Mouse (Mus musculus) A20 (cell line): ENCODE data around the gene Slc41a2.
"Not testable (repeated sequence)": the region's sequence is repeated elsewhere in the genome, so short reads cannot be mapped to it uniquely, and the experiment has no call there.

Source experiments
- DNase-seq: peaks from one replicate; pipeline ENCODE4 v3.0.0-alpha.2; 2011; ENCODE audit warnings: low read depth, low spot score

Slc41a2 gene

GRCm38 (mm10) chr10:83353680-83354332, 16.1 kb upstream of the Slc41a2 start:
- DNase-seq, result no peak

GRCm38 (mm10) chr10:83351779-83352178, 14.1 kb upstream of the Slc41a2 start:
- DNase-seq, result not testable (repeated sequence)

- DNase-seq, result peak; percentile 60
Measured at GRCm38 (mm10) chr10:83350689-83351088, 13.0 kb upstream of the Slc41a2 start.

GRCm38 (mm10) chr10:83347494-83347893, 9.8 kb upstream of the Slc41a2 start:
- DNase-seq, result no peak

DNA sequence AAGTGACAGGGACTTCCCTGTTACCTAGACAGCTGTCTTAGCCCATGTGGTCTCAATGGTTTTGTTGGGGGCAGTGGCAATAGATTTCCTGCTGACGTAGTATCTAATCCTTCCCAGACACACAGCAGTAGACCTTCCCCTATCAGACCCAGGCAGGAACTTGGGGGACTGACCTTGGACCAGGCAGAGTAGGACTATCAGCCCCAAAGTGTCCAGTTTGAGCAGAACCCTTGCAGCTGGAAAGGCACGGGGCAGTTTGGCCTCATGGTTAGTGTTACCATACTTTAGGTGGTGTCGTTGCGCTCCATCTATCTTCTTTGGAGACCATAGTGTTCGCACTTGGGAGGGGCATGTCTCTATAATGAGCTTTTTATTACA, 8.7 kb upstream of the Slc41a2 start:
- no peak for DNase-seq

GRCm38 (mm10) chr10:83345693-83346358, 8.1 kb upstream of the Slc41a2 start:
- DNase-seq, result no peak

GRCm38 (mm10) chr10:83343828-83344685, 6.4 kb upstream of the Slc41a2 start:
- no peak for DNase-seq

GRCm38 (mm10) chr10:83343171-83343570, 5.5 kb upstream of the Slc41a2 start:
- peak; percentile 52 for DNase-seq

DNA sequence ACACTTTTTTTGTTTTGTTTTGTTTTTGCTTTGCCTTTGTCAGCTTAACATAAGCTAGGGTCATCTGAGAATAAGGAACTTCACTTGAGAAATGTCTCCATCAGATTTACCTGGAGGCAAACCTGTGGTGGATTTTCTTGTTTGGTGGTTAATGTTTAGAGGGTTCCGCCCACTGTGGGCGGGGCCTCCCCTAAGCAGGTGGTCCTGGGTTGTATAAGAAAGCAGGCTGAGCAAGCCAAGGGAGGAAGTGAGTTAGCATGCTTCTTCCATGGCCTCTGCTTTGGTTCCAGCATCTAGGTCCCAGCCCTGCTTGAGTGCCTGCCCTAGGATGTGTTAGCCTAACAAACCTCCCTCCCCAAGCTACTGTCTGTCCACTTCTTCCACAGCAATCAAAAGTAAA, 3.5 kb upstream of the Slc41a2 start:
- peak; percentile 74 for DNase-seq

DNA sequence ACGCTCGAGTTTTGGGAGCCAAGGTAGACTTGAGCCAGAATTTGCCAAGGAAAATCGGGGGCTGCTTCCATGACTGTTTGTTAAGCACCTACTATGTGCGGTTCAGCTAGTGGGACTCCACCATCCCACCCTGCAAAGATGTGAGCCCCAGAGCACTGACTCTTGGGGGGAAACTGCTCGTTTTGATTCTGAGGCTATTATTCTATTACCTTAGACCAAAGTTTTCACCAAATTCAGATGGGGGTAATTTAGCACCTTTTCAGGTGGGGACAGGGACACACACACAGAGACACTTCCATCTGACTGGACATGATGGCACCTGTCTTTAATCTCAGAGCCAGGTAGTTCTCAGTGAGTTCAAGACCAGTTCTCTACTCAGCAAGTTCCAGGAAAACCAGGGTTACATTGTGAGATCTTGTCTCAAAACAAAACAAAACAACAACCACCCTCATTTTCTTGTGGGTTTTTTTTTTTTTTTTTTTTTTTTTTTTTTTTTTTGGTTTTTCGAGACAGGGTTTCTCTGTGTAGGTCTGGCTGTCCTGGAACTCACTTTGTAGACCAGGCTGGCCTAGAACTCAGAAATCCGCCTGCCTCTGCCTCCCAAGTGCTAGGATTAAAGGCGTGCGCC, 403 bp upstream of the Slc41a2 start:
- DNase-seq, result no peak

DNA sequence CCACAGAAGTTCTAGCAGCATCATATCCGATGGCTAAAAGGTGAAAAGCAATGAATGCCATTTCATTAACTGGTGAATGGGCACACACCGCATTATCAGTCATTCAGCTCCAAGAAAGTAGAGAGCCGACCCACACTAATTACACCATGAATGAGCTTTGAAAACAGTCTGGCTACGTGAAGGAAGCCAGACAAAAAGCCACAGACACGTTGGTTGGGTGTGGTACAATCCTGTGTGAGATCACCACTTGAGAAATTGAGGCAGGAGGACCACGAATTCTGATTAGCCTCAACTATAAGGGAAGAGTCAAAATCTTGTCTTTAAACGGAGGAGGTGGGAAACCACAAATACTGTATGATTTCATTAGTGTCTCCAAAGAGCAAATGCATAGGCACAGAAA, 1.3 kb downstream of the Slc41a2 start:
- peak; percentile 76 for DNase-seq

DNA sequence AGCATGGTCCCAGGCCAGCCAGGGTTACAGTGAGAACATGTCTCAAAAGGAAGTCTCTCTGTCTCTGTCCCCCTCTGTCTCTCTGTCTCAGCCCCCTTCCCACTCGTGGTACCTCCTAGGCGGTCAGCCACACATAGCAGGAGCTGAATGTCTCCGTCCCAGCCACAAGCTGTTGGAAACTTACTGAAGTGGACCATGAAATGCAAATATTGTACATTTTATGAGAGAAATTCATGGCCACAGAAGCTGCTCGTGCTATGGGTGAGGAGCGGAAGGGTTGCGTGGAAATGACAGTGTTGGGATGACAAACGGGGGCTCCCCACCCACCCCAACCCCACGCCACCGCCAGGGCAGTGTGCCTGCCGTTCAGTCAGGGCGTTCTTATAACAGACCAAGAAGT, 5.1 kb downstream of the Slc41a2 start:
- DNase-seq, result peak; percentile 76

DNA sequence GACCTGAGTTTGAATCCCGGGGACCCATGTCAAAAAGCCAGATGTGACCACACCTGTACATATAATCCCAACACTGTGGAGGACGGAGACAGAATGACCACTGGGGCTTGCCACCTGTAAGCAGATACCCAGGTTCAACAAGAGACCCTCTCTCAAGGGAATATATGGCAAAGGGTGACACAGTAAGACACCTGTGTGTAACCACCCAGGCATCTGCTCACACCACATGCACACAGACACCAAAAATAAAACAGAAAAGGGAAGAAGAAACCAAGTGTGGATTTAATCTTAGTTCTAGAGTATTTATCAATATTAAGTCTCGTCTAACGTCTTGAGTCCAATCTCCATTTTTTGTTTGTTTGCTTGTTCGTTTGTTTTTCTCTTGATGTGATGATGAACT, 5.9 kb downstream of the Slc41a2 start:
- DNase-seq, result peak; percentile 89

DNA sequence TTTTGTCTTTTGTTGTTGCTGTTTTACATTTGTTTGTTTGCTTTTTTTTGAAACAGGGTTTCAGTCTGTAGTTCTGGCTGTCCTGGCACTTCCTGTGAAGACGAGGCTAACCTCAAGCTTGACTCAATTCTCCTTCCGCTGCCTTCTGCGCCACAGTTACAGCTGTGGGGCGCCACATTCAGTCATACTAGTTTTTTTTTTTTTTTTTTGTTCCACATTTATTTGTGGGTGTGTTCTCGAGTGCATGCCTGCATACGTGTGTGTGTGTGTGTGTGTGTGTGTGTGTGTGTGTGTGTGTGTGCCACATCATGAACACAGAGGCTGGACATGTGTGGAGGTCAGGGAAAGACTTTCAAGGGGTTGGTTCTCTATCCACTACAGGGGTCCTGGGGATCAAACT, 7.3 kb downstream of the Slc41a2 start:
- peak; percentile 87 for DNase-seq

GRCm38 (mm10) chr10:83328791-83329190, 8.9 kb downstream of the Slc41a2 start:
- DNase-seq, result no peak

- DNase-seq, result peak; percentile 88
Measured at GRCm38 (mm10) chr10:83326648-83327285, 10.9 kb downstream of the Slc41a2 start.

DNA sequence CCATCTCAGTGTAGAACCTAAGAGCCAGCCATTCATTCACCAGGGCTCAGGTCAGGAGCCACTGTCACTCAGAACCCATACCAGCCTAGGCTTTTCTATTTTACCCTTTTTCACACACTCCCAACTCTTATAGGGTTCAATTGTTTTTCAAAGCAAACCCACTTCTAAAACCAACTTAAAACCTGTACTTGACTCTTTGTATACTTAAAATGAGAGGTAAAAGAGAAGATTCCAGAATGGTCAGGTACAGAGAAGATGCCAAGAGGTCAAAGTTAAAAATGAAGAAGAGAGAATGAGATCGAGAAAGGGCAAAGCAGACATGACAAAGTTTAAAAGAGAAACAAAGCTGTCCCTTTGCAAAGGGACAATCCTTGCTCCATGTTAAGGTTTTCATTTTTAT, 11.8 kb downstream of the Slc41a2 start:
- DNase-seq, result peak; percentile 59

GRCm38 (mm10) chr10:83324871-83325270, 12.8 kb downstream of the Slc41a2 start:
- peak; percentile 82 for DNase-seq

- DNase-seq, result peak; percentile 75
Measured at GRCm38 (mm10) chr10:83322551-83323100, 15.1 kb downstream of the Slc41a2 start.

DNA sequence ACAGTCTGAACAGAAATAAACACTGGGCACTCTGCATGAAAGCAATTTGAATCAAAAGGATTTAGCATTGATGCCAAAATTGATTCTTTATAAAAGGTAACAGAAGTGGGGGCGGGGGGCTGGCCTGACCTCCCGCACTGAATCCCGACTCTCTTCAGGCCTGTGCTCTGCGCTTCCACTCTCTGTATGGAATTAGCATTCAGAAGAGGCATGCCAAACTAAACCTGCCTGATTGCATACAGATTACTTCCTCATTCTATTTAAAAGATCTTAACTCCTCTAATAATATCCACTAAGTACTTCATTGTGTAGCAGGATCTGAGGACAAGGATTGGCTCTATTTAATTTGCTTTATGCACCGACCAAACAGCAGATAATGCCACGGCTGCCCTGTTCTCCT, 16.2 kb downstream of the Slc41a2 start:
- peak; percentile 54 for DNase-seq

DNA sequence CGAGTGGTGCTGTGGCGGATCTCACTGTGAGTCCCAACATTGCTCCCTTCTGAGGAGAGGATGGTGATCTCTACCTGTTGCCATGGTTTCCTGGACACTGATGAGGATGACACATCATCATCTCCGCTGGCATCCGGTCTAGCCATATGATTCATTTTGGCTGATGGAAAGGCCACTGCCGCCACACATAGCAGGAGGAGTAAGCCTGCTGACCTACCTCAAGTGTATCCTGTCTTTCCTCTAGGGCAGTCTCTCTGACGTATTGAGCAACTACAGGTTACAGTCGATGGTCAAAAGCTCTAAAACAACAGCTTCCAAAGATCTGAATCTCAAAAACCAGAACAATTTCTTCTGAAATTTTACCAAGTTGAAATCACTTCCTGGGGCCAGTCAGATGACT, 16.8 kb downstream of the Slc41a2 start:
- DNase-seq, result no peak
